Mouse (Mus musculus) embryonic facial prominence, embryonic 15.5 days (tissue): ENCODE results near the gene Rgmb. TPM values are rescaled to one million over a fixed set of nuclear protein-coding genes. Genes with fewer than 3 reads are reported as not detected.

Experiments used
- ATAC-seq: fragments of 200-750 bp; cut with Nextera tagmentation; 2 replicates; pipeline ENCODE4 v1.8.0; 2017; ENCODE audit warnings: low read depth, moderate TSS enrichment; ENCODE audit not compliant: insufficient number of reproducible peaks, low FRiP score, low TSS enrichment
- H3K27ac ChIP-seq: fragments of 300-500 bp; sonication (generic); replicated peaks from 2 replicates; pipeline ENCODE4 v1.5.1; 2015; ENCODE audit warnings: mild to moderate bottlenecking, inconsistent platforms
- H3K27me3 ChIP-seq: fragments of 300-500 bp; sonication (generic); 2 replicates; pipeline ENCODE4 v1.6.1; 2015; ENCODE audit warnings: inconsistent platforms
- H3K36me3 ChIP-seq: fragments of 300-500 bp; sonication (generic); 2 replicates; pipeline ENCODE4 v1.6.1; 2015; ENCODE audit warnings: mild to moderate bottlenecking, inconsistent platforms
- H3K4me1 ChIP-seq: fragments of 300-500 bp; sonication (generic); 2 replicates; pipeline ENCODE4 v1.6.1; 2015; ENCODE audit warnings: inconsistent platforms
- H3K4me2 ChIP-seq: fragments of 300-500 bp; sonication (generic); replicated peaks from 2 replicates; pipeline ENCODE4 v1.6.1; 2015; ENCODE audit warnings: mild to moderate bottlenecking, inconsistent platforms
- H3K4me3 ChIP-seq: fragments of 300-500 bp; sonication (generic); replicated peaks from 2 replicates; pipeline ENCODE4 v1.5.1; 2015; ENCODE audit warnings: mild to moderate bottlenecking, inconsistent platforms
- H3K9ac ChIP-seq: fragments of 300-500 bp; sonication (generic); 2 replicates; pipeline ENCODE4 v1.6.1; 2015; ENCODE audit warnings: inconsistent platforms
- H3K9me3 ChIP-seq: fragments of 300-500 bp; sonication (generic); replicated peaks from 2 replicates; pipeline ENCODE4 v1.6.1; 2016; ENCODE audit warnings: inconsistent platforms
- WGBS: fragments of 180-500 bp; shearing (Covaris S2); methylation state at CpG from one replicate; pipeline ENCODE4 v1.1.7; 2015; 5-methylcytosine and 5-hydroxymethylcytosine counted together
- polyA plus RNA-seq: library from polyadenylated mRNA; unstranded; fragments of >200 nt; fragmentation: Nextera tagmentation; extraction: Ambion mirVana; gene quantifications from 2 replicates; pipeline ENCODE4 v1.2.1, GENCODE M21; 2015

Rgmb gene
- polyA plus RNA-seq, 1 experiment from 2014 or later: 27.9 TPM

DNA sequence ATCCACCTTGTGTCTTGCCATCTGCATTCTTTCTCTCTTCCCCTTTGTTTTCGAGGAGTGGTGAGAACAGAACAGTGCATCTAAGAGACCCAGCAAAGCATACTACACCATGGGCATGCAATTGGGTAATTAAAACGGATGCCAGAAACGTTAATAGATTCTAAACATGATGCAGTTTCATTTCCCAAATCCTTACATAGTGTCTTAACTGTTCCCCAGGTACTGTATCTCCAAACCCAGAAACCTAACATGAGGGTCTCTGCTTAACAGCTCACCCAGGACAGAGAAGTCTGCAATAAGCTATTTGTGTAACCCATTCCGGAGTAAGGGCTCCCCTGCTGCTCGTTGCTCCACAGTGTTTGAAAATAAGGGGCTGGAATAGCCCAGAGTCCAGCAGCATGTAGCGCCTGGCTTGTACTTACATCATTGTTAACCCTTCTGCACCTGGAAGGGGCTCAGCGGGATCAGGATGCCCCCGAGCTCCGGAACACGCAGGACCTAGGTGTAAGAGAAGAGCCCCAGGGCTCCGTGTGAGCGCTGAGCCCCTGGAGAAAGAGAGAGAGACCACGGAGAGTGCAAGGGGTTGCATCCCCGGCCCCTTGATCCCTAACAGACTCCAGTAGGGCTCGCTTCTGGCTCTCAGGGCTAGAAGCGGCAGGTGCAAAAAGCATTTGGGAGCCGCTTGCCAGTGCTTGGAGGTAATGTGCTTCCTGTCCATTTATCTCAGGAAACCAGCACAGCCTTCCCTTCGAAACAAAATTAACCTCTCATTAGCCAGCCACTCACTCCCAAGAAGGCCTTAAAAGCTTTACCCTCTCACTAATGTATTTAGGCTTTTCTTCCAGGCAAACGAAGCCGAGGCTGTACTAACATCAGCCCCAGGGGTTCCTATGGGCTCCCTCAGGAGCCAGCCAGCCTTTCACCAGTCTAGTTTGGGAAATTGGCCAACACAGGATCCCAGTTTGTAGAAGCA, 1.4 kb downstream of the Rgmb start:
- peak overlapping the region; percentile 65 for H3K4me3 ChIP-seq
- H3K4me1 ChIP-seq: peaks cover 32% of the 10 kb centered on the region
- H3K4me2 ChIP-seq: peak overlapping the region; percentile 93
- 2% methylated on average over 20 of the region's 20 CpGs for WGBS
- H3K9ac ChIP-seq: peak overlapping the region; percentile 35; the same call in 1 of the 2 replicates
- H3K27ac ChIP-seq: peak overlapping the region; percentile 87
- no peak for ATAC-seq
- H3K36me3 ChIP-seq: no peaks in the 10 kb centered on the region
- peaks cover 11% of the 10 kb centered on the region; the same call in 1 of the 2 replicates for H3K27me3 ChIP-seq
- no peaks in the 10 kb centered on the region for H3K9me3 ChIP-seq

DNA sequence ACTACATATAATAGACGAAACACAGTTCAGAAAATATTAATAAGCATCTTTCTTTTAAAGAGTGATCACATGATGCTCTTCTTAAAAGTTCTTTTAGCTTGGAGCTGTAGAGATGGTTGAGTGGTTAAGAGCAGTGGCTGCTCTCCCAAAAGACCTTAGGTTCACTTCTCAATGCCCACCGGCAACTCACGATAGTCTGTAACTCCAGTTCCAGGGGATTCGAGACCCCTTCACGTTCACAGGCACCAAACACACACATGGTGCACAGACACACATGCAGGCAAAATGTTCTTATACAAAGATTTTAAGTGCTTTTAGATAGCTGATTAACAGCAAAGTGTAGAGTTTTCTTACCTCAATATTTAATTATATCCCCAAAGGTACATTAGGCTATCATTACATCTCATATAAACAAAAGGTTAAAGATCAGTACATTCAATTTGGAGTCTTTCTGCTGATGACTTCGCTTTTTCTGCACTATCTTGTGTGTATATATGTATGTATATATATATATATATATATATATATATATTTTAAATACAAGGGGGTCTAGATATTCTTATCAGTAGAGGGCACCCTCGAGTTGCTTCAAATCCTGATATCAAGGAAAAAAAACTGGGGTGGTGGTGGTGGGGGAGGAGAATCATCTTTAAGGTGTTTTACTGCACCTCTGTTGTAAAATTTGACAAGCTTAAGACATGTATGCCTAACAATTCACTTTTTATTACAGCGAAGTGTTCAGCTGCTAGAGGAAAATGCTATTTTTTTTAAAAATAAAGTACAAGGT, 2.5 kb downstream of the Rgmb start:
- H3K9me3 ChIP-seq: no peaks in the 10 kb centered on the region
- no peaks in the 10 kb centered on the region for H3K36me3 ChIP-seq
- peak overlapping the region; percentile 65 for H3K4me3 ChIP-seq
- WGBS: 45% methylated on average over 8 of the region's 8 CpGs
- ATAC-seq: no peak
- H3K27ac ChIP-seq: no peak overlapping the region
- H3K4me2 ChIP-seq: peak overlapping the region; percentile 93; the same call in 1 of the 2 replicates
- peaks cover 11% of the 10 kb centered on the region; the same call in 1 of the 2 replicates for H3K27me3 ChIP-seq
- H3K9ac ChIP-seq: no peak overlapping the region
- H3K4me1 ChIP-seq: peaks cover 41% of the 10 kb centered on the region

DNA sequence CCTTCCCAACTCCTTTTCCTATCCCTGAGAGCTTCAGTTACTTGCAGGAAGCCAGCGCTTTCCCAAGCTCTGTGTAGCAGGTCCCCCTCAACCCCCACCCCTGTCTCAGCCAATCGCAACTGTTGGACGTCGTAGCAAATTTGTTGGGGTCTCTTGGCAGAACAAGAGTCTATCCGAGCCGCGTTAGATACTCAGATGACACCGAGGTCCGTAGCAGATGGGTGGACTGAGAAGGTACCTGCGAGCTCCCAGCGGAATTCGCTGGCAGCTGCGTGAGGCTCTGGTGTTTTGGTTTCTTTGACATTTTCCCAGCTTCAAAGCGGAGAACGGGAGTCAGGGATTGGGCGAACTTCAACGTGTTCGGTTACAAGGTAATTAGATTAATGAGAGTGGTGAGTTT, 3.9 kb downstream of the Rgmb start:
- Histone ChIP-seq H3K36me3 (no peaks in the 10 kb centered on the region), H3K27me3 (peaks cover 11% of the 10 kb centered on the region; the same call in 1 of the 2 replicates), H3K27ac (peak overlapping the region; percentile 78), H3K4me1 (peaks cover 49% of the 10 kb centered on the region), H3K4me3 (peak overlapping the region; percentile 83), H3K9me3 (no peaks in the 10 kb centered on the region), H3K4me2 (peak overlapping the region; percentile 87), H3K9ac (peak overlapping the region; percentile 12)
- ATAC-seq: no peak
- under 1% methylated on average over 18 of the region's 18 CpGs for WGBS

DNA sequence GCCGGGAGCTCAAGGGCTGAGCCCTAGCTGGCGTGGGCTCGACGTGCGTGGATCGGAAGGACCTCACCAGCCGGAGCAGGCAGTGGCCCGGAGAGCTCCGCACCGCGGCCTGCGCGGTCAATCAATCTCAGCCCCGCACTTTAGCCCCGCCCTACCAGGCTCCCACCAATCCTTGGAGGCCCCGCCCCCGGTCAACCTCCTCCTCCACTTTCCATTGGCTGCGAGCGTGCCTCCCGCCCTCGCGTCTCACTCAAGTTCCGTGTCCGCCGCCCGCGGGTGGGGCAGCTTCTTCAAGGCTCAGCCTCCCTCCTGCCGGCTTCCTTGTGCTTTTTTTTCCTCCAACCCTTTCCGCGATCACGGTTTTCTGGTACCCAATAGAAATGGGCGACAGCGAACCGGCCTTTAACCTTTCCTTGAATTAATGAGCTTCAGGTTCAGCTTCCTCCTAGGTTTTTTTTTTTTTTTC, 4.4 kb downstream of the Rgmb start:
- peaks cover 49% of the 10 kb centered on the region for H3K4me1 ChIP-seq
- WGBS: under 1% methylated on average over 34 of the region's 34 CpGs
- ATAC-seq: peak; percentile 93
- peak overlapping the region; percentile 95 for H3K27ac ChIP-seq
- peak overlapping the region; percentile 87 for H3K4me2 ChIP-seq
- no peaks in the 10 kb centered on the region for H3K36me3 ChIP-seq
- peak overlapping the region; percentile 88 for H3K9ac ChIP-seq
- H3K27me3 ChIP-seq: peaks cover 11% of the 10 kb centered on the region; the same call in 1 of the 2 replicates
- H3K9me3 ChIP-seq: no peaks in the 10 kb centered on the region
- peak overlapping the region; percentile 83 for H3K4me3 ChIP-seq

DNA sequence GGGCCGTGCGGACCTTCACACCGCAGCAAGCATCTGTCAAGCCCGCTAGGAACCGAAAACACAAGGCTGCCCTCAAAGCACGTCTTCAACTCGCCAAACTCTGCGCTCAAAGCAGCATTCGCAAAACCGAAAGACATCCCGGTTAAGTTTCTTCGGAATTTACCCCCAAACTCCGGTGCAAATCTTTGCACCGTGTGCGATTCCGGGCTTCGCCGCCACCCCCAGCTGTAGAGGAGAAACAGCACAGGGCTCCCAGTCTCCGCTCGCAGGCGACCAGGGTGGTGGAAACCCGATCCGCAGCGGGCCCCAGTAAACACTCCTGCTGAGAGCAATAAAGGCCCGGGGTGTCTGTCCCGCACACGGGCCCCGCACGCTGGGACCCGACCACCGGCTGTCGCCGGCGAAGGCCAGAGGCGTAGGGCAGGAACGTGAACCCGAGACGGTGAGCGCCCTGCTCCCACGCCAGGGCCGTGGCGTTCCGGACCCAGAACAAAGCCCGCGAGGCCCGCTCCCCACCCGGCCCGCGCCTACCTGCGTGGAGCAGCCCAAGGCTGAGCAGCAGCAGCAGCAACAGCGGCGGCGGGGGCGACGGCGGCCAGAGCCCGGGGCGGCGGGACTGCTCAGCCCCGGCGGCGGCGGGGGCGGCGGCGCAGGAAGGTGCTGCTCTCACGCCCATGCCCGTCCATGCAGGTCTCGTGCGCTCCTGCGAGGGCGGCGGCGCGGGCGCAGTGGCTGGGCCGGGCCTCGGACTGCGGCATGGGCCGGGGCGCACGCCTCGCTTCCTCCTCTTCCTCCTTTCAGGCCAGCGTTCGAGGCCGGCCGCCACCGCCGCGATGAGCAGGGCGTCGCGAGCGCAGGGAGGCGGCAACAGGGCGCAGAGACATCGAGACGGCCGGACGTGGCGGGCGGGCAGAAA, 5.1 kb downstream of the Rgmb start:
- Histone ChIP-seq H3K4me2 (peak overlapping the region; percentile 87), H3K27me3 (peaks cover 11% of the 10 kb centered on the region; the same call in 1 of the 2 replicates), H3K4me1 (peaks cover 47% of the 10 kb centered on the region), H3K4me3 (peak overlapping the region; percentile 83), H3K27ac (peak overlapping the region; percentile 95), H3K36me3 (no peaks in the 10 kb centered on the region), H3K9me3 (no peaks in the 10 kb centered on the region), H3K9ac (peak overlapping the region; percentile 88)
- under 1% methylated on average over 85 of the region's 102 CpGs for WGBS
- peak; percentile 61 for ATAC-seq

DNA sequence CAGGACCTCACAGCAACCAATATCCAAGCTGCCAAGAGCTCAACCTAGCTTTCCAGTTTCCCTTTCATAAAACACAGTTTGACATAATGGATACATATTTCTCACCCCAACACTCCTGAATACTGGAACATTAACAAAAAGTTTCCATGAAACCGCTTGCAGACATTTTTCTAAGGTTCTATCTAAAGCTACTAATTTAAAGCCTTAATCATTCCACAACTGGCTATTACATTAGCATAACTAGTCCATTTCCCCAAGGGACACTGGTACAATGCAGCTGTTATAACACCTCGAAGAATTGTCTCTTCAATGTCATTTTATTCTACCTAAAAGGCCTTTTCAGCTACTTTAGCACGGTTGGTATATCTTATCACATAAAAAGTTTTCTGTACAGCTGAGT, 6.0 kb downstream of the Rgmb start:
- Histone ChIP-seq H3K9ac (peak overlapping the region; percentile 88; the same call in 1 of the 2 replicates), H3K27me3 (peaks cover 9% of the 10 kb centered on the region; the same call in 1 of the 2 replicates), H3K4me1 (peaks cover 47% of the 10 kb centered on the region), H3K27ac (no peak overlapping the region), H3K4me2 (peak overlapping the region; percentile 87), H3K9me3 (no peaks in the 10 kb centered on the region), H3K36me3 (no peaks in the 10 kb centered on the region), H3K4me3 (peak overlapping the region; percentile 83)
- no peak for ATAC-seq
- WGBS: 11% methylated on average over 3 of the region's 3 CpGs

DNA sequence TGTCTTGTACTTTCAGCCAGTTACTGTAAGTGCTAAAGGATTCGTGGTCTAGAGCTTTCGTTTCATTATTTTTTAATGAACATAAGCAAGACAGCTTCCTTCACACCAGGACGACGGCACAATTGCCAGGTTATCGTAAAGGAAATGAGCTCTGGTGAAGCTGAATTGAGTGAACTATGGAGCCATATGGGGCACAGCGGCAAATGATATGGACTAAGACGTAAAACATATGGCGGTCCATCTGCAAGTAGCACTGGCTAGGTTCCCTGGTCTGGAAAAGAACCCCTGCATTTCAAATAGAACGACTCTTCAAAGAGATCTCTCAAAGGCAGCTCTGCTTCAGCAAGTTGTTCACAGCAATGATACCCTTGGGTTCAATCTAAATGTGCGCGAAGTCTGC, 6.5 kb downstream of the Rgmb start:
- Histone ChIP-seq H3K36me3 (no peaks in the 10 kb centered on the region), H3K4me1 (peaks cover 44% of the 10 kb centered on the region), H3K27me3 (peaks cover 5% of the 10 kb centered on the region; the same call in 1 of the 2 replicates), H3K4me2 (peak overlapping the region; percentile 87), H3K4me3 (peak overlapping the region; percentile 83), H3K9ac (no peak overlapping the region), H3K27ac (peak overlapping the region; percentile 36; the same call in 1 of the 2 replicates), H3K9me3 (no peaks in the 10 kb centered on the region)
- ATAC-seq: no peak
- 33% methylated on average over 11 of the region's 11 CpGs for WGBS

DNA sequence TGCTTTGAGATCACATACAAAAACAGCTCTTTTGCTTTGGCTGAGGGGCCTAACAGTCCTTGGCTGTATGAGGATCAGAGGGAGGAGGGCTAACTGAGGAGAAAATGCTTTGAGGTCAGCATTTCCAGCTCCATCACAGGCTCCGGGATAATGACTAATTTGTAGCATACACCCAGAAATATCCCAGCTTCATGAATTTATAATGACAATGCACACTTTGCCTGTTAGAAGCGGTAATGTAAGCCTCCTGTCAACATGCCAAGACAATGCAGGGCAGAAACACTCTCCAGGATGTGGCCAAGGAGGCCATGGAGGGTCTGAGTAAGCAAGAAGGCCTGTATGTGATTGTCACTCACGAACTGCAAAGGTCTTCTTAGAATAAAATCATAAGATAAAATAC, 7.0 kb downstream of the Rgmb start:
- peaks cover 39% of the 10 kb centered on the region for H3K4me1 ChIP-seq
- no peaks in the 10 kb centered on the region for H3K36me3 ChIP-seq
- ATAC-seq: no peak
- peak overlapping the region; percentile 36; the same call in 1 of the 2 replicates for H3K27ac ChIP-seq
- peak overlapping the region; percentile 87 for H3K4me2 ChIP-seq
- no peaks in the 10 kb centered on the region for H3K9me3 ChIP-seq
- WGBS: 21% methylated on average over 3 of the region's 3 CpGs
- peak overlapping the region; percentile 83 for H3K4me3 ChIP-seq
- H3K27me3 ChIP-seq: peaks cover 2% of the 10 kb centered on the region; the same call in 1 of the 2 replicates
- no peak overlapping the region; the same call in 1 of the 2 replicates for H3K9ac ChIP-seq

DNA sequence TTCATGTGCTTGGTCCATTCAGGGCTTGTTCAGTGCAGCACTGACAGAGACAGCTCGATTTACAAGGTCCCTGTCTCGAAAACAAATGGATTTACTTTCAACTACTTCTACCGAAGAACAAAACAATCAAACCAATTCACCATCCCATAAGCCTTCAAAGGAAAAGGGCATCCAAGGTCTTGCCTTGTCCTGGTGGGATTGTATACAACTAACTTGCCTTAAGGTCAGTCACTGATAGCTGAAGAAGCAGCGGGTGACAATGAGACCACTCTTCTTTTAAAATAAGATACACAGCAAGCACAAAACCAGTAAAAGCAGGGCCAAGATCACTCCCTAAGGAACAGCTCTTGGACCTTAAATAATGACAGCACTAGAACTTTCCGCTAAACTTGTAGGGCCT, 7.6 kb downstream of the Rgmb start:
- no peak overlapping the region for H3K9ac ChIP-seq
- H3K4me2 ChIP-seq: peak overlapping the region; percentile 87
- H3K36me3 ChIP-seq: no peaks in the 10 kb centered on the region
- H3K4me1 ChIP-seq: peaks cover 41% of the 10 kb centered on the region
- ATAC-seq: no peak
- peak overlapping the region; percentile 83; the same call in 1 of the 2 replicates for H3K4me3 ChIP-seq
- 52% methylated on average over 5 of the region's 5 CpGs for WGBS
- H3K27me3 ChIP-seq: peaks cover 2% of the 10 kb centered on the region; the same call in 1 of the 2 replicates
- no peaks in the 10 kb centered on the region for H3K9me3 ChIP-seq
- H3K27ac ChIP-seq: no peak overlapping the region

DNA sequence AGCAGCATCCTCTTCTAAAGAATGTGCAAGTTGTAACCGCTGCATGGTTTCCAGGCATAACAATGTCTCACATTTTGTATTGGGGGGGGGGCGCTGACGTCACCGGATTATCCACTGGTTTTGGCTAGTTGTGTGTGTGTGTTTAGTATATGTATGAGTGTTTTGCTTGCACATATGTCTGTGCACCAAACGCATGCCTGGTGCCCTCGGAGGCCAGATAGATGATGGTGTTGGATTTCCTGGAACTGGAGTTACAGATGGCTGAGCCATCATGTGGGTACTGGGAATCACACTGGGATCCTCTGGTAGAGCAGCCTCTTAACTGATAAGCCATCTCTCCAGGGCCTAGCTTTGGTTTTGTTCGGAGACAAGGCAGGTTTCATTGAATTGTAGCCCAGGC, 8.5 kb downstream of the Rgmb start:
- no peak overlapping the region for H3K27ac ChIP-seq
- no peak overlapping the region for H3K4me2 ChIP-seq
- H3K4me1 ChIP-seq: peaks cover 47% of the 10 kb centered on the region
- no peak overlapping the region for H3K4me3 ChIP-seq
- no peaks in the 10 kb centered on the region; the same call in 1 of the 2 replicates for H3K27me3 ChIP-seq
- no peak for ATAC-seq
- no peak overlapping the region for H3K9ac ChIP-seq
- 78% methylated on average over 7 of the region's 7 CpGs for WGBS
- H3K36me3 ChIP-seq: peaks cover 5% of the 10 kb centered on the region; the same call in 1 of the 2 replicates
- H3K9me3 ChIP-seq: no peaks in the 10 kb centered on the region
